Mouse (Mus musculus): ENCODE measurements around the gene Brd1.

DNA sequence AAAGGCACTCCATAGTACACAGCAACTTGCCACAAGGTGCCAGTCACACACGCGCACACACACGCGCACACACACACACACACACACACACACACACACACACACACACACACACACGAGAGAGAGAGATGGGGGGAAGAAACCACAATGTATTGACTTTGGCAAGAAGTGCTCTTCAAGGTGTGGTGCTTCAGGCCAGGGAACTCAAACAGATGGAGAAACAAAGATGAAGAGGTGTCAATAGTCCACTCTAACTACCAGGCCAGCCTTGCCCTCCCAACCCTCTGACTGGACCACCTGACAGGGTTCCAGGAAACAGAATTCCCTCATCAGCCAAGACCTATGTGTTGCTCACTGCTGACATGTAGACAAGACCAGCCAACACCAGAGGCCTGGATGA, 36.4 kb downstream of the Brd1 start:
- TF ChIP-seq POLR2A (IDR thresholded peaks at IDR 0.05; ENCODE audit: borderline replicate concordance, insufficient read depth, low read length) (no peak), CTCF (IDR thresholded peaks at IDR 0.05; ENCODE audit: borderline replicate concordance, insufficient read depth, low read depth, low read length) (no peak)

Data from cerebellum, adult 2 months (tissue).